Mouse (Mus musculus): ENCODE measurements around the gene Oprm1.
"Not testable (repeated sequence)": the region's sequence is repeated elsewhere in the genome, so short reads cannot be mapped to it uniquely, and the experiment has no call there.

Oprm1 gene

DNA sequence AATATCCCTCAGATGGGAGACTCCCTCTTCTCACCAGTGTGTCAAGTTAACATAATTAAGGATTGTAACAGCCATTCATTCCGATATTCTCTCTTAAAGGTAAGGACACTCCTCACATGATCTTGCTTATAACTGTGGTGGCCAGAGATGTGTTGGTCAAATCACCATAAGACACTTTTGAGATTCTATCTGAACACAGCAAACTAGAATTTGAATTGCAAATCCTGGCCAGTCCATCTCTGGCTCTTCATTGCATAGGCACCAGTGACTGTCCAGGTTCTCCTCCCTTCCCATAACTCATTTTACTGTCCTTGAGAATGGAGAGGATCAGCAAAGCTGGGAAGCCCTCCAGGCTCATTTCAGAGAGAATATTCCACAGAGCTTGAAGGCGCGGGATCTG is at the start of gene Oprm1:
Oprm1 (plus strand) TSS at position 301 of the 400 bp plus-strand sequence.
- no peak for DNase-seq (ENCODE audit: low read depth, low spot score)

DNA sequence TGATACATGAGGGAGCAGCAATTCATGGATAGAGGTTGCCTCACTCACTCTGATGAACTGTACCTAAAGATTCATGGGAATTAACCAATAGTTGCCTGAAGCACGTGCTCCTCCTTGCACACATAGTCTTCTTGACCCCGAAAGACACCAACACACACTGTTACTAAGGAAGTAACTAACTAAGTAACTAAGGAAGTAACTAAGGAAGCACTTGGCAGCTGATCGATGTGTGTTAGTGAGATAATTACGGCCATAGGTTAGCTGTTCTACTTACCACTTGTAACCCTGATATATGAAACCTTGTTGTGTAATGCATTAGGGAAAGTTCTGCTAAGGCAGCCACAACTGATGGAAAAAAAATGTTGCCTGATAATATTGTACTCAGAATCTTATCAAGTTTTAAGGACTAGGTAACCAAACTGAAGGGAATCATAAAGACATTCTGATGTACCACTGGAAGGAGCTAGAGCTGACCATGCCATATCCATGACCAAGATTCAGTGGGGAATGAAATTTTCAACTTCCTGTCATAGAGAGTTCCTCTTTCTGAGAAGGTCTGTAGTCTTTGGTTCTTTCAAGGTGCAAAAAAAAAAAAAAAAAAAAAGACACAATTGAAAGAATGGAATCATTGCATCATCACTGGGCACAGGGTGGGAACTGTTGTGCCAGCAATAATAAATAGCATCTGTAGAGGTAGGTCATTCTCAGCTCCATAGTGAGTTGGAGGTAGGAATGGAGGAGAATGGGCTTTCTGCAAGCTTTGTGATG is 40.9 kb upstream of the Oprm1 start:
- no peak for DNase-seq (ENCODE audit: low read depth, low spot score)

DNA sequence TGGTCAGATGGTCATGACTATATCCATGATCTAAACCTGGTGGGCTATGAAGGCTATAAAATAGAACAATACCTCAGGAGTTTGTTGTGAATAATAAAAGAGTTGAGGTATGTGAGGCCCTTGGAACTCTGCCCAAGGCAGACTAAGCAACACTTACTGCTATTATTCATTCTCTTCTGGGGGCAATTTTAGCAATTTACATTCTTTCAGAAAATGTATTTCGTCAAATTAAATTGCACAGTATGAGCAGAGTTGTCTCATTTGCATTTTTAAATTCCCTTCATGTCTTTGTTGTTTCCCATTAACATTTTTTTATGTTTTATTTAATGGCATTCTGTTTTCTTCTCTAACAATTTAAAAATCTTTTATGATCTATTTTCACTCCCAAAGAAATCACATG is 34.5 kb upstream of the Oprm1 start:
- DNase-seq (ENCODE audit: low read depth, low spot score): no peak

DNA sequence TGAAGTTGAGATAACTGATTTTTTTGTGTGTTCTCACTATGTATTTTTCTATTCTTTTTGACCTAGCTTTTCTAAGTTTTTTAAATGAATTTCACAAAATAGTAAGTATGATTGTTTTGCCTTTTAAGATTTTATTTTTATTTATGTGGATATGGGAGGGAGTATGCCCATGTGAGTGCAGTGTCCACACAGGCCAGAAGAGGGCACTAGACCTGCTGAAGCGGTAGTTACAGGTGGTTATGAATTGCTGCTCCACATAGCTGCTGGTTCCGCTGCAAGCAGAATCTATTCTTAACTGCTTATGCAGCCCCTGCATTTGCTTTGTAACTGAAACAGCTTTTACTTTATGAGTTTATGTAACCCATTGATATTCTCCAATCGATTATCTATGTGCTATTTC is 29.8 kb upstream of the Oprm1 start:
- peak; percentile 4 for DNase-seq (ENCODE audit: low read depth, low spot score)

DNA sequence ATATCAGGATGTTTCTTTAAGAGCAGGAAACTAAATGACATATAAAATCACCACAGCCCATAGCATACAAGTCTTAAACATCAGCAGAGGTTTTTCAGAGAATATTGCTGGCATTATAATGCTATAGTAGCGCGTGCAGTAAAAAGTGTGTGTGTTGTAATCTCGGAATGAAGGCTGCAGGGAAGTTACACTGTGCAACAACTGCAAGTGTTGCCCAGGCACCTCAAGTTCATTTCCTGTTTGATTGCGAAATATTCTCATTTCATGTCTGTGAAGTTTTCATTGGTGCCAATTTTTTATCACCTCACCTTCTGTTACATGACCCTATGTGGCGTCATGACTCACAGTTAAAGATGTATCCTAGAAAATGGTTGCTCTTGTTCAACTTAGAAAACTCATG is 4.9 kb upstream of the Oprm1 start:
- no peak for DNase-seq (ENCODE audit: low read depth, low spot score)

DNA sequence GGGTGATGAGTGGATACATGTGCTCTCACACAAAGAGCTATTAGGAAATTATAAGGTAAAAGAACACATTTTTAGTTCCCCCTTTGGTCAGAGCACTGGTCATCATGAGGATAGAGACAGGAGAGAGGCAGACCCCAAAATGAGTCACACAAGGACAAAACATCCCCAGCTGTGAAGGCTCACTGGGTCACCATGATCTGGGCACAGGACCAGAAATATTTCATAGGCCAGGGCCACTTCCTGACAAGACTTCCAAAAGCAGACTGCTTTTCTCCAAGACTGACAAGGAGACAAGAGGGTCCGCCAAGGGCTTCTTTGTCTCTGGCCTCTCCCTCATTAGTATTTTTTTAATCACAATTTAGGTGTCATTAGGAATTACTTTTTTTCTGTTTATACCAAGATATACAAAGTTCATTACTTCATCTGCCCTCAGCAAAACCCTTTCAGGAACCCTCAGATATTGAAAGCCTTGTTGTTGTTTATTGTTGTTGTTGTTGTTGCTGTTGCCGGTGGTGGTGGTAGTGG is 3.0 kb downstream of the Oprm1 start, which contains the start of gene Gm10945:
Gm10945 (minus strand) TSS at position 475 of the 525 bp plus-strand sequence.
- DNase-seq (ENCODE audit: low read depth, low spot score): no peak

DNA sequence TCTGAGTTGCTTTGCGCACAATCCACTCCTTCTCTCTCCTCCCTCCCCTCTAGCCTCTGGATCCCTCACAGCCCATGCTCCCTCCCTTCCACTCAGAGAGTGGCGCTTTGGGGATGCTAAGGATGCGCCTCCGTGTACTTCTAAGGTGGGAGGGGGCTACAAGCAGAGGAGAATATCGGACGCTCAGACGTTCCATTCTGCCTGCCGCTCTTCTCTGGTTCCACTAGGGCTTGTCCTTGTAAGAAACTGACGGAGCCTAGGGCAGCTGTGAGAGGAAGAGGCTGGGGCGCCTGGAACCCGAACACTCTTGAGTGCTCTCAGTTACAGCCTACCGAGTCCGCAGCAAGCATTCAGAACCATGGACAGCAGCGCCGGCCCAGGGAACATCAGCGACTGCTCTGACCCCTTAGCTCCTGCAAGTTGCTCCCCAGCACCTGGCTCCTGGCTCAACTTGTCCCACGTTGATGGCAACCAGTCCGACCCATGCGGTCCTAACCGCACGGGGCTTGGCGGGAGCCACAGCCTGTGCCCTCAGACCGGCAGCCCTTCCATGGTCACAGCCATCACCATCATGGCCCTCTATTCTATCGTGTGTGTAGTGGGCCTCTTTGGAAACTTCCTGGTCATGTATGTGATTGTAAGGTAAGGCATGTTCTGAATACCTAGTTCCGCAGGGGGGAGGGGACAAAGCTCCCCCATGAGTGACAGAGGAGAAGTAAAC is 30.4 kb downstream of the Oprm1 start:
- DNase-seq (ENCODE audit: low read depth, low spot score): peak; percentile 22

DNA sequence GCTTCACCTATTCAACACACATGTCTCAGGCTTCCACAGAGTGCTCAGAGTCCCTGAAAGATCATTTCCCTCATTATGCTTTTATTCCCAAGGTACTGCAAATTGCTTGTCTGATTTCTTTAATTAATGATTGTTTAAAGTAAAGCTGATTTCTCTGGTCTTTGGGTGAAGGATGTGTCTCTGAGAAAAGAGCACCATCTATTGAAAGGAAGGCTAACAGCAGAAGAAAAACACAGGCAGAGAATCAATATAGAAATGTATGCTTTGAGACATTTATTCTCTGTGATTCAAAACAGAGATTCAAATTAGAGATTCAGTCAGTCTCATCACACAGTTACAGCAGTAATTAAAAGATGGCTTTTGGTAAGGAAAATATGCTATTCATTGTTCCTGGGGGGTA is 31.9 kb downstream of the Oprm1 start:
- DNase-seq (ENCODE audit: low read depth, low spot score): no peak

DNA sequence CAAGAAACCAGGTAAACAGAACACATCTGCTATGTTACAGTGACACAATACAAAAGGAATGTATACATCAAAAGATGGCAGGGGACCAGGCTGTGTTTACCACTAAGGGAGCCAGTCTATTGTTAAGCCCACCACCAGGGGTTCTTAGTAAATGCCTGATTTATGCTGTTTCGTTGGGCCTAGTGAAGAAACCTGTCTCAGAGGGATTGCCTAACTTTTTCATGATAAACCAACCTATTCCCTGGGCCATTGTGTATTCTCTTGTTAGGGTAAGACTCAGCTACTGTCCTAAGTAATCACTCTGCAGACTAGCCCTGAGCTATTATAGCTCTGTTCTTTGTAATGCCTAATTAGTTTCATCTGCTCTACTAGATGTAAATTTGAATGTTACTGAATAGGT is 62.3 kb downstream of the Oprm1 start:
- no peak for DNase-seq (ENCODE audit: low read depth, low spot score)

DNA sequence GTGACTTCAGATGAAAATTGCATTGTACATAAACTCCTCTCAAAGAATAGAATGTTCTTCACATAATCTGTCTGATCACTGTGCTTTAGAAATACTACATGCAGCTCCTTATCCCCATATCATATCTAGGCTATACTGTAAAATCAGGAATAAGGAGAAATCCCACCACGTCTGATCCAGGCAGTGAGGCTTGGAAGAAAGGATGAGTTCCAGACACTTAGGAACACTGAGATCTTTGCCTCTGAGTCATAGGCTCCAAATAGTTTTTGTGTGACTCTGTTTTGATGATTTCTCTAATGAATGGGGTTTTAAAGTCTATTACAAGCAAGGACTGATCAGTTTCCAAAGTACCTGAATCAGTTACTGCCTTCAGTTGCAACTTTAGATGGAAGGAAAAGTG is 83.9 kb downstream of the Oprm1 start:
- DNase-seq (ENCODE audit: low read depth, low spot score): peak; percentile 39

DNA sequence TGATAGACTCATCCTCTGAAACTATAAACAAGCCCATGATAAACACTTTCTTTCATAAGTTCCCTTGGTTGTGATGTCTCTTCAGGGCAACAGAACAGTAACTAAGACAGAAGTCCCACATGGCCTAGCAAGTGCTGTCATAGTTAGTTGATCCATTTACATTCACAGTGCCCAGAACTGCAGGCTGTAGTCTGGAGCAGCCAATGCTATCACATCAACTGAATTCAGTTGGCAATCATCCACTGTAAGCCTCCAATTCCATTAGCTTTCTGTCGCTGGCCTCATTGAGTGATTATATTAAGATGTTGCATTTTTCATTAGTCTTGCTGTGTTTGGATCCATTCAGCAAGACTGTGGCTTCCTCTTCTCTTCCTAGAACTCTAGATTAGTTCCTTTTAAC is 88.0 kb downstream of the Oprm1 start:
- no peak for DNase-seq (ENCODE audit: low read depth, low spot score)

DNA sequence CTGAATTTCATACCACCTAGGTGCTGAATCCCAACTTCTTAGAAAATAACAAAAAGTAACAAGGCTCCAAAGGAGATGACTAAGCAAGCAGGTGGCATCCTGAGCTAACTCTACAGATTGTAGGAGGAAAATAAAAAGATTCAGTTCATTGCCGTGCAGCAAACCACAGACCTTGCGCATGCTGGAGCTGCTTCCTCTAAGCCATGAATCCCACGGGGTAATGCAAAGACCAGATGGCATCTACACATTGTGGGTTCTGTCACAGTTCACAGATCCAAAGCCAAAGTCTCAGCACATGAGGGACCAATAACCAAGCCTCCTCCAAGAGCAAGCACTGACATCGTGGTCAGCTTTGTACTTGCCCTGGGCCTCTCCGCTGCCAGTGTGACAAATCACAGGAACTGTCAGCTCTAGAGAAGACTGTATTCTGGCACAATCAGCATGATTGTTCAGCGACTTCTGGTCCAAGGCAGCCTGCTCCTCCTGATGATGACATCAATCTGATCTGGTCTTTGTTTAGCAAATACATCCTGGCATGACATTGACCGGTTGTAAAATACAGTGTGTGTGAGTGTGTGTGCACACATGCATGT is 90.0 kb downstream of the Oprm1 start:
- no peak for DNase-seq (ENCODE audit: low read depth, low spot score)

DNA sequence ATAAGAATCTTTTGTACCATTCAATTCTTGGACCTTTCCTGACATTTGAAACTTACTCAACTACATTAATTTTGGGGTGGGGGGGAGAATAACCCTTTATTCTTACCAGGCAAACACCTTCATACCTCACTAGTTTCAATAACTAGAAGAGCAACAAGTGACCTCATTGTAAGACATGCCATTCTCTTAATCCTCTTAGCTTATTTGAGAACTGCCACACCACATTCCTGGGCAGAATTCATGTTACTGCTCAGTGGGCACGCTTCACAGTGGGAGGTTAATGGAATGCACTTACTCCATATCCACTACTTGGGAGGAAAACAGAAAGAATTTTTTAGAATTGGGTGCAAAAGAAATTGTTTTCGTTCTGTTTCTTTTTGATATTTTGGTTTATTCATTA is 90.5 kb downstream of the Oprm1 start:
- no peak for DNase-seq (ENCODE audit: low read depth, low spot score)

DNA sequence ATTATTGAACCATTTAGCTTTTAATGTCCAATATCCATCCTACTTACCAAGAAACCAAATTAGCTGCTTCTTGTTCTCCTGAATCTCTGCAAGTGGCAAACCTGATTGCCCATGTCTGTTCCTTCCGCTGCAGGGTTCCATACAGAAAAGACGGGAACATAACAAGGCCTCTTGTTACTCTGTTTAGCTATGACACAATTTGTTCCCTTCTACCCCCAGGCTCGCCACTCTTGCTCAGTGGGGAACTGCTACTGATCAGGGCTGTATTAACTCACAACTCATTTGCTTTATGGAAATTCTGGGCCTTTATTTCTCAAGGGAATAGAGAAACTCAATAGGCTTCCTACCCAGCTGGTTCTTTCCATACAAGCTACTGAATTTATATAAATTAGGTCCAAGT is 97.5 kb downstream of the Oprm1 start:
- no peak for DNase-seq (ENCODE audit: low read depth, low spot score)

DNA sequence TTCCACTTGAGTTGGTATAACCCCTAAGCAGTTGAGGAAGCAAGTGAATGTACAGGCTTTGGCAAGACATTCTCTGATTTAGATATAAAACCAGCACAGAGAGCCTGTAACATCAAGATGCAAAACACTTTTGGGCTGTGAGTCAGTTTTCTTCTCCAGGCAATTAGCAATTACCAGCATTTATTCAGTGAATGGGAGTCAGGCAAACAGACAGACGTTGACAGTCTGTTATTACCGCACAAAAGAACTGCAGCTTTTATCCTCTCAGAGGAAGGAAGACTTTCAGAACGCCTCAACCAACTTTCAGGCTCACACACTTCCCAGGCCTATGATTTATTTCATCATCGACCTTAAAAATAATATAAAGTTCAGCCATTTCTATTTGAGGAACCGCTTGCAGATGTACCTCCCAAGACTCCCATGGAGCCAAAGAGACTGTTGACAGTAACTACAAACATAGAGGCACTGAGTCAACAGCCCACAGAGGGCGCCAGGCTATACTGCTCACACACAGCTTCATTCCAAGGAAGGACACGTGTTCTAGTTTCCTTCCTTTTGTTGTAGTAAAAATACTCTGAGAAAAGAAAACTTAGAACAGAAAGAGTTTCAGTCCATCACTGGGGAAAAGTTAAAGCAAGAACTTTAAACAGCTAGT is 113.2 kb downstream of the Oprm1 start:
- DNase-seq (ENCODE audit: low read depth, low spot score): no peak

DNA sequence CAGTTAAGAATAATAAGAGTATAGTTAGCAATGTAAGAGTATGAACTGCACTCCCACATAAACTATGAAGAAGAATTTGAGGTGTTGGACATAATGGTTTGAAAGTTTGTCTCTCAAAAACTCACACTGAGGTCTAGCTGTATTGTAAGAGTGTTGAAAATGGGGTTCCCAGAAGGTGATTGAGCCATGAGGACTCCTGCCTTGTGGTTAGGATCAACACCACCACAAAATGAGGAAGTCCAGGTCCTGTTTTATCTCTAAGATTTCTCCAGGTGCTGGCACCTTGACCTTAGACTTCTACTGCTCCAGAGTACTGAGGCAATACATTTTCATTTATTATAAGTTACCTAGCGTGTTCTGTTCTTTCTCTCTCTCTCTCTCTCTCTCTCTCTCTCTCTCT is 115.6 kb downstream of the Oprm1 start:
- DNase-seq (ENCODE audit: low read depth, low spot score): no peak

DNA sequence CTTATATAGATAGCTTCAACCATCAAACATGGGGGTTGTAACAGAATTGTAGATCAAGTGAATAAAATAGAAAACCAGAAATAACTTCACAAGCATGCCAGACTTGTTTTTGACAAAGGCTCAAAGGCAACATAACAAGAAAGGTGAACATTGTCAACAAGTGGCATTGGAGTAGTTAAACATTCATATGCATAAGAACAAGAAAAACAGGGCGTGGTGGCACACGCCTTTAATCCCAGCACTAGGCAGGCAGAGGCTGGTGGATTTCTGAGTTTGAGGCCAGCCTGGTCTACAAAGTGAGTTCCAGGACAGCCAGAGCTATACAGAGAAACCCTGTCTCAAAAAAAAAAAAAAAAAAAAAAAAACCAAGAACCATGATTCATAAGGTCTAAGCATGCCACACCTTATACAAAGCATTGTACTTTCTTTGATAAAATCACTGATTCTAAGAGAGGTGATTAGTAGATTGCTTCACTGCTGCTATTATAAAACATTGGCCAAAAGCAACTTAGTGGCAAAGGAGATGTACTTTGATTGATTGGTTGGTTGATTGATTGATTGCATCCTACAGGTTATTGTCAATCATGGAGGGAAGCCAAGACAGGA is 120.1 kb downstream of the Oprm1 start:
- no peak for DNase-seq (ENCODE audit: low read depth, low spot score)

DNA sequence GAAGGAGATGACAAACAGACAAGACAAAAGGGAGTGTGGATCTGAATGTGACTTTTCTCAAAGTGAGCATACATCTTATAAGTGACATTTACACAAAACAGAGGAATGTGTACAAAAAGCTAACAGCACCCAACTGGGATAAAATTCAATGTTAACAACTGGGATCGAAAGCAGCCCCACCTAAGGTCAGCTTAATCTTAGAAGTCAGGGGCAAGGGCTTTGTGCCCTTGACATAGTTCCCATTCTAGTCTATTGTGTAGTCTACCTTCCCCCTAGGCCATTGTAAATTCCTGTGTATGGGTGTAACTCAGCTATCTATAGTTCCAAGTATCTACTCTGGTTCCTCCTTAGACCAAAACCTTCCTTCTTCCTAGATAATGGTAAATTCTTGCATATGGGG is 123.7 kb downstream of the Oprm1 start:
- DNase-seq (ENCODE audit: low read depth, low spot score): not testable (repeated sequence)

DNA sequence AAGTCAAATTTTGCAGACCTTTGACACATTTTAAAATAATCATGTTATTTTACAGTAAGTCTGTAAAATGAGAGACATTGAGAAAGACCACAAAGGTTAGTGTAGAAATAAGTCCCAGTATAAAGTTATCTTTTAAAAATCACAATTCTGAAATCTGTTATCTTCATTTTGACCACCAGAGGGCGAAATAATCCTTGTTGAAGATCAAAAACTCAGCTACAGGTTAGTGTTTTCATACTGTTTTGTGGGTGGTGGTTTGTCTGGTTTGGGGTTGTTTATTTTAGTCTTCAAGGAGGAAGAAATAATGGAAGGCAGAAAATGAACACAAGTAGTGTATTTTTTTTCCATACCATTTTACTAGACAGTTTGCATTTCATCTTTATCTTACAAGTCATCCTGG is 127.2 kb downstream of the Oprm1 start:
- DNase-seq (ENCODE audit: low read depth, low spot score): peak; percentile 71

DNA sequence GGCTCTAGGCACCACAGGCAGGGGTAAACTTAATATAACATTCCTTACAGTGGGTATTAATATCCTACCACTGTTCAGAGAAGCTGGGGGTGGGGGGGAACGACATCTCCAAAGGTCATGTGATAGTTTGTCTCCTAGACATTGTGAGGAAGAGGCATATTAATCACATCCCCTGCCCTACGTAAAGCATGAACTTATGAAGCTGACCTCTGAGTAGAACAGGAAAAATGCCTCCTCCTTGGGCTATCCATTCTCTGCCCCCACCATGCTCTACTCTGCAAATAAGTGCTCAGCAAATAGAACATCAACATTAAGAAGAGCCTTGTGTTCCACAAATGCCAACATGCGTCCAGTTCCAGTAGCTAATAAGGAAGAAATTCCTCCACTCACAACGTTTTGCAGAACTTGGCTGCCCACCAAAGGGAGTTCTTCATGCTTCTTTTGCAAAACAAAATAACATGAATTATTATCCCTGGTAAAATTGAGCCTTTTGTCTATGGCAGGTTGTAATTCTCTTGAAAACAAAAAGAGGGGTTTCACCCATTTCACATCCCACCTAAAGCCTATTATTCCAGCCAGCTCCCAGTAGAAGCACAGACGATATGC is 131.4 kb downstream of the Oprm1 start:
- DNase-seq (ENCODE audit: low read depth, low spot score): no peak

DNA sequence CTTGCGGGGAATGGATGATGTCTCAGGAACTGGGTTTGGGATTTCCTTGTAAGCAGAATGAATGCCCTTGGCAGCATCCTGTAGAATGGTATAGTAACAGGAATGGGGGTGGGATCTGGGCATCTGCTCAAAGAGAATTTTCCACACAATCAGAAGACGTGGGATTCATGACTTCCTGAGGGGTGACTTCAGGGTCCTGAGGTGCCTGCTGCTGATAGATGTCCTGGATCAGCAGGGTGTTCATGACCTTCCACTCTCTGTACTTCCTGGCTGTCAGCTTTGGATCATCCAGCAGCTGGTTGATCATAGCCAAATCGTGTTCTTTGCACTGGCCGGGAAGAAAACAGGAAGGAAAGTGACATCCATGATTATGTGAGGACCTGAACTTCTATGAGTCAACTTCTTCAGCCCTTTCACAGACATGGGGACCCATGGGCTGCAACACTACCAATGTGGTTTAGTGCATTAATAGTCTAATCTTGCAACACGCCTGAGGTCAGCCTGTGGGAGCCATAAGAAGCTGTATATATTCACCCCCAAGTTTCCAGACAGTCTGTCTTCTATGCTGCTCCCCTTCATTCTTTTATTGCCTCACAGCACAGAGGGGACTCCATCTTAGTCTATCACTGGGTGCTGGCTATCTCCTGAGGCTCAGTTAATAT is 132.2 kb downstream of the Oprm1 start:
- no peak for DNase-seq (ENCODE audit: low read depth, low spot score)
